Mouse (Mus musculus) right cerebral cortex, postnatal 25 days (tissue): ENCODE measurements around the gene Cmss1.

ENCODE experiments used
- DNase-seq: peaks from one replicate; pipeline ENCODE4 v3.0.0; 2022

Gene Cmss1

DNA sequence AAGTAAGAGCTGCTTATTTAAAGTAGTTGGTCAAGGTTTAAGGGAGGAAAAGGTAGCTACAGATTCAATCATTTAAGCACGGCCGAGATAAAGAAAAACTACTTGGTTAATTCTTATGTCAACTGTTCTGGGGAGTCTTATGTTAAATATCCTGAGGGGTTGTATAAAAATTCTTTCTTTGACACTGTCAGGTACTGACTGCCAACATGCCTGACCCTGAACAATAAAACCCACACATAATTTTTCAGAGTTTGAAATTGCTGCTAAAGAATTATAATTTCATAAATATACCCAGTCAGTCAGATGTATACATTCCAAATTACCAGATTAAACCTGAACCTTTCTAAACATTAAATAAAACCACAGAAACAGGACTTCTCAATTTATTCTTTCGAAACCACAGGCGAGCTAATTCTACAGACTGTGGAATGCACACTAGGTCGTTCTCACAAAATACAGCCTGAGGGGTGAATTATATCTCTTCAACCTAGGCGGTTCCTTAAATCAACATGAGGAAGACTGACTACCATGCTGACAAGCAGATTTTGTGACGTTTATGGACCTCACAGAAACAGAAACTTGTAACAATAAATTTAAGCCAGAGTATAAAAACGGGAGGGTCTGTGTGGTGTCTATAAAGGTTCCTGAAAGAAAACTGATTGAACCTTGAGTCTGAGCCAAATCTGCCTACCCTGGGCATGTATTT, 223.2 kb downstream of the Cmss1 start:
- DNase-seq: no peak

DNA sequence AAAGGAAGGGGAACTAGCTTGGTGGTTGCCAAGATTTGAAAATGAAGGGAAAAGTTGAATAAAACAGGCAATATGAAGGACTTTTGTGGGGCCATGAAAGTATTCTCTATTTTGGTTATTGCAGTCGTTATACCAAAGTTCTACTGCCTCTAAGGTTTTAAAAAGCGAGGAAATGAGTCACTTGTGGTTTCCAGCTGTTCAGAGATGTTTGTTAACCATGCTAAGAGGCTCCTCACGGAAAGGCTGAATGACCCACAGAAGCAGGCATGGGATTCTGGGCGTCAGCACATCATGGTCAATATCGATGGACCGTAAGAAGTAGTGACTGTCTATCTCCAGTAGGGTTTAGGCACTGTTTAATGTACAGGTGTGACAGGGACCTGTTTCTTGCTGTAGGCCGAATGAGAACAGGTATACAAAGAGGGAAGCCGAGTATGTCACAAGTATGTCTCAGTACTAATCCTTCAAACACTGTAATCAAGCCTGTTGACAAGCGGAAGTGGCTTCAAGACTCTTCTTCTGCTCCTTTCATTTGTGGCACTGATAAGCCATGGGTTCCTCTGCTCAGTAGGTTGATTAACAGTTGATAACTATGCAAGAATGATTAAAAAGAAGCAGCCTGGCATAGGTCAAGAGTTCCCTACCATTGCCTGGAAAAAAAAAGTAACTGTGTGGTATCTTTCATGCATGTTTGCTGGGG, 227.9 kb downstream of the Cmss1 start:
- DNase-seq: no peak

DNA sequence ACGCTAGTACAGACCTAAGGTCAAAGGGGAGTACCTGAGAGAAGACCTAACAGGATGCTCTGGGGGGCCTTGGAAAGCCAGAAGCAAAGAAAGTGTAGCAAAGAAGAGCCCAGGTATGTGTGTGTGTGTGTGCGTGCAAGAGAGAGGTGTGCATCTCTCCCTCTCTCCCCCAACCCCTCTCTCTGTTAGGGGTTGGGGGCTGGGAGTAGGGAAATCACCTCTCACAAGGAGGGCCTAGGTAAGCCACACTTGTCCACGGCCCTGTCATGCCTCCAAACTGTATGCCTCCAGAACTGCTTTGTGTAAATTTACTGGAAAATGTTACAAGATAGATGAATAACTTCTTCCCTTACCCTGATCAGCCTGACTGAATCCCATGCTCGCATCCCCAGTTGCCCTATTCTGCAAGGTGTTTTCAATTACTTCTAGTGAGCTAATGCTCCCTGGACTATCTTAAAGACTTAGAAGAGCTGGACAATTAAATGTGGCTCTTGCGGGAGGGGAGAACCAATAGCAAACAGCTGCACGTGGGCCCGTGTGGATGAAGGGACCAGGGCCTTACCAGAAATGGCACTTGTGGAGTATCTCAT, 231.3 kb downstream of the Cmss1 start:
- DNase-seq: no peak

DNA sequence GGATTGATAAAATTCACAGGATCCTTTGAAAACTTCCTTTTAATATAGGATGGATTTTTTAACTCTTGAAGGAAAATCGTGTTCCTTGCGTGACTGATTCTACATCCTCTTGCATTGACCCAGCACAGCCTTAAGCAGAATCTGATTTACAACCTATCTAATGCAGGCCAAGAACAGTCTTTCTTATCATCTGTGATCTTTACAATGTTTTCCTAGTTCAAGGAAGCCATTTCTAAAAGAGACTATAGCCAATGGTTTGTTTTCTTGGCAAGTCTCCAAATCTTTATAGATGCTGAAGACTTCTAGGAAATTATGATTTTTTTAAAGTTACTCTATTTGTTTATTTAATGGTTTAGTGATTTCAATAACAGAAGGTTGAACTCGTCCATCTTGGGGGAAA, 234.5 kb downstream of the Cmss1 start:
- no peak for DNase-seq

DNA sequence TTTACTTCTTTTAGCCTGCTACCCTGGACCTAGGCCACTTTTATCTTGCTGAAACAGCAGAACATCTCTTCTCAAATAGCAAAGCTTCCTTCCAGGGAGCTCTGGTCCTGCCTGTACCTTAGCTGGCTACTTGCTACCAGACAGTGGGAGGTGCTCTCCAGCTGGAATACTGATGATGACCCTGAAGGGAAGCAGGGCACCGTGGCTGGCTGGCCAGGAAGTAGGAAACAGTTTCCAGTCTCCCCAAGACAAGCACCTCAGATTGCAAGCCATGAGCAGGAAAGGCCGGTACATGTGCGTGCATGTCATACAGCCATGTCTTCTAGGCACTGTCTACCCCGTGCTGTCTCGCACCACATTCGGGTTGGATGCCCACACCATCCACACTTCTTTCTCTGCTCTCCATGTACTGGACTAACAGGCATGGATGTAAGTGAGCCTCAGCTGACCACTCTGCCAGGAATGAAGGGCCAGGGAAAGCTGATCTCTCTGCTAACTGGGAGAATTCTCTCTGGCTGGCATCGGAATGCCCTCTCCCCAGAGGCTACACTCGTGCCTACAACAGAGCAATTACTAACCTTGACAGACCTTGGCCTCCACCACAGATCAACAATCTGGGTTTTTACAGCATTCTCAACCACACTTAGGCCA, 236.7 kb downstream of the Cmss1 start:
- DNase-seq: no peak

DNA sequence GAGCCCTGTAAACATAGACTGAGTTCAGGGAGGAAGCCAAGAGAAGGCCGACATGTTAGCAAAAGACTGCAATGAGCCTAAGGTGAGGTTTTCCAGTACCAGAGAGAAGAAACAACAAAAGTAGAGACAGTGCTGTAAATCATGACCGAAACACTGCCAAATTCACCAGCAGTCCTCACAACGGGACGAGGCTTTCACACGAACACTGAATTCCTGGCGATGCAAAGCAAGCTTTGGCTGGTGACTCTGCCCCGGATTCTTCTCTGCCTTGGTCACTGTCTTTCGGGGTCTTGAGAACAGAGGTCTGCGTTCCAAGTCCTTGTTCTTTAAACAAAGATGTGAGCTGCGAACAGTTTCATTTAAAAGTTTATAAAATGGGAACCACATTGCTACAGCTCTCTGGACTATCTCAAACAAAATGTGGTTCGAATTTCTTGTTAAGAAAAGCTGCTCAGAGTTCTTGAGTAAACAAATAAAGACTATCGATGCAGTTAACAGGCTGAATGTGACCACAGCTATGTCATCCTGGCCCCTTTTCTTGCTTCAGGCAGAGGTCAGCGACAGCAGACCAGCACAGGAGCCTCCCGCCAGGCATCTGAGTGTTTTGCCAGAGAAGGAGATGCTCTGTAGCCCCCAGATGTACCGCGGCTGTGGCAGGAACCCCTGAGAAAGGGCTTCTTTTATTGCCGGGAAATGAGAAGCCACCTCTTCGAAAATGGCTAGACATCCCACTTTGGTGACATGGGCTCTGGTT, 239.5 kb downstream of the Cmss1 start:
- DNase-seq: no peak

DNA sequence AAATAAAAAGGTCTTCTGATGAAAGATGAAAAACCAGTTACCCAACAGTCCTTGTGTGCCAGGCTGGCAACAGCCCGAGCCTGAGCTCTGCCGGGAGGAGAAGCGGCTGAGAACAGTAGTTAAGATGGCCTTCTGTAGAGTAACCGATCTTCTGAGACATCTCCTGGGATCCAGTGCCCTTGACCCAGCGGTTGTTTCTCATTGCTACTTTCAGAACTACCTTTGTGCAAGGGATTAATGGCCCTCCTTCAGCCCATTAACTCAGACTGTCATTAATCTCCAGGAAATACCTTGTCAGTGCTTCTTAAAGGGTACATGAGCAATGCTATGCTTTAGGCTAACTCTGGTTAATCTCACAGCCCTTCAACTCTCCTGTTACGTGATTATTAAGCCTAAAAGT, 240.5 kb downstream of the Cmss1 start:
- DNase-seq: no peak

DNA sequence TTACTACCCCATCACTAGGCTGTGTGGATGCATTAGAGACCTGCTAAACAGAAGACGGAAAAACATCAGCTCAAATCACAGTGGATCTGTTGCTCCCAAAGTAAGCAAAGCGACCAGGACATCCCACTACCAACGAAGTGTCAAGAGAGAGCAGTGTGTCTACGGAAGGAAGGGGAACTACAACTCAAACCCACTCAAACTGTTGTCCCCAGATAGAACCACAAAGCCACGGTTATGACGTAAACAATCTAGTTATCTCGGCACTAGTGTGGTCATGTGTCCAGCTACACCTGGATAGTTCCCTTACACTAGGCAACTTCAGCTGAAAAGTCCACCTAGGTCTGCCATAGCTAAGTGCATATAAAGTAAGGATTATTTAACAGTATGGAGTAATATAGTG, 242.2 kb downstream of the Cmss1 start:
- no peak for DNase-seq

DNA sequence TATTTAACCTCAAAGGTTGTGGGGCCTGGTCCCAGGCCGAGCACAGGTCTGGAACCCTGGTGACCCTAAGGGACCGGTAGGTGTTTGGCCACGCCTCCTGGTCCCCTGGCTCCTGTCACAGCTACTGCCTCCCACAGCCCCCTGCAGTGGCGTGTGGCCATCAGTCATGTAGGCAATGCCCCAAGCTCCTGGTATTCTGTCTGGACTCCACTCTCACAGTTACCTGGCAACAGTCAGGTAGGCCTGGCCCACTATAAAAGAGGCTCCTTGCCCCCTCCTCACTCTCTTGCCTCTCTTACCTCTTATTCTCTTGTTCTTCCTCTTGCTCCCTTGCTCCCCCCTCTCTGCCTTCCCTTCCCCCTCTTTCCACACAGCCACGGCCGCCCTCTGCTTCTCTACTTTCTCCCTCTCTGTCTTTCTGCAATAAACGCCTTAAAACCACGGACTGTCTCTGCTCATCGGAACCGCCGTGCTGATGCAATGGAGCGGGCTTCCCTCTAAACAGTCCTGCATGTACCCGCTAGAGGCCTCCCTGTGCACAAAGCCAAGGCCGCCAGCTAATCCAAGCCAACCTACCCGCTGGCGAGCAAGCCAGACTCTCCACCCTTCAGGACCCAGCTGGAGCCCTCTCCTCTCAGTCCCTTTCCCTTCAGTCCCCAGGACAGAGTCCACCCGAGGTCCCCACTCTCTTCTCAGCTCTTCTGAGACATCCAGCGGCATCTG, 243.8 kb downstream of the Cmss1 start:
- DNase-seq: peak; percentile 56

DNA sequence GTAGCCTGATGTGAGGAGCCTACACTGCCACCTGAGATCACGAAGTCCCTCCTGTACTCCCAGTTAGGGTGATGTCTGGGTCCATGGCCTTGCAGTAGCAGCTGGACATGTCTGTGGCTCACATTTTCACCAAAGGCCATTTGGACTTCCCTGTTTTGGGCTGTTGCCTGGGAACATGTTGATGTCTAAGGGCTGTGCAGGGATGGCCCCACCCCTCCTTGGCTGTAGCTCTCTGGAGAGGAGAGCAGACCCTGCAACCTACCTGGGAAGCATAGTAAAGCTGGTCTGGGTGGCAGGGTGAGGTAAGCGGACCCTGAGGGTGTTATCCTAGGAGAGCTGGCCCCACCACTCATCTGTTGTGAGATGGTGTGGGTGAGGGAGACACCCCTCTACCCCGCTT, 245.9 kb downstream of the Cmss1 start:
- no peak for DNase-seq

DNA sequence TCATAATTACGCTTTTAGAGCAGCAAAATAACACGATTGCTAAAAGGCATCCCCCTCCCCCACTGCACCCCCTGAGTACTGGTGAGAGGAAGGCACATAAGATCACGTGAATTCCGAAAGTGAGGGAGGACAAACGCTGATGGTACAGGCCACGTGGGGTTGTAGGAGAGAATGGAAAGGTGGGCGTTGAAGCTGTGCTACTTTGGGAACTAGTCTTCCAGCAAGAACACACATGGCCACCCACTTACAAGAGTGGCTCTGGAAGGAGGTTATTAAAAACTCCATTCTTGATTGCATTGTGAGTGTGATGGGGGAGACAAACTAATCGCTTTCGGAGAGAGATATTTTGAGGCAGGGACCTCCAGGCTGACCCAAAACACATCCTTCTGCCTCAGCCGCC, 247.4 kb downstream of the Cmss1 start:
- peak; percentile 27 for DNase-seq

DNA sequence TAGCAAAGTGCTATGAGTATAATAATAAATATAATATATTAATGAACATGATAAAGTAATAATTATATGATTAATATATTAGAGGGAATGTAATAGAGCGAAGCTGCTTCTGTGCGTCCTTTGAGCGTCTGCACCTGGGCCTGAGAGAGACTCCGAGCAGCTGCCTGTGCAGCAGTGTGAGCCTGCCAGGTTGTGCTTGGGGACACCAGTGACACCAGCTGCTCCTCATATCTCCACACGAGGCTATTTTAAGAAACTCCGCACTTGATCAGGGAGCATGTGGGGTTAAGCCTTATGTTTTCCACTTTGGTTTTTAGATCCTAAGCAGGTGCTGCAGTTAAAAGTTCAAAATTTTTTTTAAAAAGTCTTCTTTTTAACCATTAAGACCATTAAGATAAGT, 249.7 kb downstream of the Cmss1 start:
- DNase-seq: no peak

DNA sequence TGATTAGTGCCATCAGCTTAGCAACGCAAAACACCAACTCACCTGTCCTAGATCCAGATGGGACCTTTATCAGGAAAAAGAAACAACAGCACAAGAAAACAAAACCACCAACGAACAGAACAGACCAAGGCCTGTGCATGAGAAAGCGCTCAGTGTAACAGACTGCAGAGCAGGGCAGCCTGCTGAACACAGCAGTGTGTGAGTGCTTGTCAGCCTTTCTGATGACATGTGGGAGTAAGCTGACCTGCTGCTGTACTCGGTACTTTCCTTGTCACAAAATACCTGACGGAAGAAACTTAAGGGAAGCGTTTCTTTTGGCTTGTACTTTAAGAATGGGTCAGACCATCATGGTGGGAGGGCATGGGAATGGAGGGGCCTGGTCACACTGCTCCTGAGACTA, 250.2 kb downstream of the Cmss1 start:
- DNase-seq: no peak

DNA sequence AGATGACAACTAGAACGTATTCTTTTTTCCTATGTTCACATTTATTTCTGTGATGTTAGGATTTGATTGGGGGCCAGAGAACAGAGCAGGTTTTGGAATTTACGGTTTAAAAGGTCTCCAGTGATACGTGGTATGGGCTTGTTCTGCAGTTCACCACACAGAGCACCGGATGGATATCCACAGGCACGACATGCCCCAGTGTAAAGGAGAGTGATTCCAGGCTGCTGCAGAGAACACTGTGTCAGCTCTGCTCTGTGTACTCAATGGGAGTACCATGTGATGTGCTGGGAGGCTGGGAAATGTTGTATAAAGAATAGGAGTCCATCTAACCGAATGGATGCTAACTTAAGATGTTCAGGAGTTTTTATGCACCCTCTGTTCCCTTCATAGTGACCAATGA, 252.7 kb downstream of the Cmss1 start:
- DNase-seq: no peak

DNA sequence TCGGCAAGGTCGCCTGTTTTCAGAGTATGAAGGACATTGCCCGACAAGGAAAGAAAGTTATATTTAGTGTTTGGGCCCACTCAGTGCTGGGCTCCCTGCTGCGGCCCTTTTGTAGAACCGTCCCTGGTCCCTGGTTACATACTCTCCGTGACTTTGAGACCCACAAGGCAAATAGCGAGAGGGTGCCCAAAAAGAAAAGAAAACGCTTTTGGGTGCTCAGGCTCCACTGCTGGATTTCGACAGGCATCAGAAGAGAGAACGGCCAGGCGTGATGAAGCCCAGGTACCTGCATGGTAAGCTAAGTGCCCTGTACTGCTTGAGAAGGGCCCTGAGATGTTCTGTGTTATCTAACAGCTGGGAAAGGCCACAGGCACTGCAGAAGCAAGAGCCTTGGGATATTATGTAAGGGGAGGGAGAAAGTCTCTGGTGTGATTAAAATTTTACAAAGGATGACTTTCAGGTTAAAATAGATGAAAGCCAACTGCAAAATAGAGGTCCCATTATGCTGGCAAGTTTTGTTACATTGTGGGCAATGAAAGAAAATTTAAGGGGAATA, 253.4 kb downstream of the Cmss1 start:
- DNase-seq: no peak

DNA sequence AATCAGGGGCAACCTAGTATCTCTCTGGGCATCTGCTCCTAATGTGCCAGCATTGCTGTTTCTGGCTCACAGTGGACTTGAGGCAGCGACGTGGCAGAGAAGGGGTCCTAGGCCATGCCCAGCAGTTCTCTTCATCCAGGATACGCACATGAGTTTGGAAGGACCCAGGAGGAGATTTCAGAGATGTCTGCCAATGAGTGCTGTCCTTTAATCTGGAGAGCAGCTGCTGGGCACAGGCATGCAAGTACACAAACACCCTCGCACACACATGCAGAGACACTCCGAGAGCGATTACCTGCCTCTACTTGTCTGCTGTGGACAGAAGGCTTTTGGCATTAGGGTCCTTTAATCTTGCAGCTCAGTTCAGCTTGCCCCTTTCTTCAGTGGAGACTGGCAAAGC, 253.9 kb downstream of the Cmss1 start, which contains the start of gene Filip1l:
Gene Filip1l (plus strand): TSS at position 343 of the 400 bp plus-strand sequence.
- no peak for DNase-seq

DNA sequence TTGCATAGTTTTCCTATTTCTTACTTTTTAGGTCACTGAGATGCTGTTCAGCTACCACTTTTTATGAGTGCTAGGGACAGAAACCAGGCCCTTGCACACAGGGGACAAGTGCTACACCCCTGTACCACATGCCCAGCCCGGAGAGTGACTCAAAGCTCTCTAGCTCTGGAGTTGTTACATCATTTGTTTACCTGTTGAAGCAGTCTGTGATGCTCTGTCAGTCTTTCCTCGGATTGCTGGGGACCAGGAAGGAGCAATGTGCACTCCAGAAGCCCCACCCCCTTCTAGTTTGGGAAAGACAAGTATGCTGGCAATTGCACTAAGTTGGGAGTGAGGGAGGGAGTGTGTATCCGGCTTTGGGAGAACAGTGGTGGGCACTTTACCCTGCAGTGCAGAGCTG, 257.0 kb downstream of the Cmss1 start:
- no peak for DNase-seq

DNA sequence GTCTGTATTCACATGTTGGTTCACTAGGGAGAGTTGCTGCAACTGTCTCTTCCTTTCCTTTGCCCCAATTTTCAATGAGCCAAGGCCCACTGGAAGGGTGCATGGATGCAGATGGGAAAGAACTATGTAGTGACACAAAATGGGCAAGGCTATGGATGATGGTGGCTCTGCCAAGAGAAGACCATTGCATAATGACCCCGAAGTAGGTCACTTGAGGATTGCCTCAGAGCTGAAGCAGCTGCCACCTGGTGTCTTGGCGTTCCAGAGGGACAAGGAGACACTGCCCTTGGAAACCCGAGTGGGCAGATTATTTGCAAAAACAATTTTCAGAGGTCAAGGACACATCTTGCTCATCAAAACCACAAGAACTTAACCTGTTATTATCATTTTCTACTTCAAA, 257.6 kb downstream of the Cmss1 start:
- DNase-seq: no peak

DNA sequence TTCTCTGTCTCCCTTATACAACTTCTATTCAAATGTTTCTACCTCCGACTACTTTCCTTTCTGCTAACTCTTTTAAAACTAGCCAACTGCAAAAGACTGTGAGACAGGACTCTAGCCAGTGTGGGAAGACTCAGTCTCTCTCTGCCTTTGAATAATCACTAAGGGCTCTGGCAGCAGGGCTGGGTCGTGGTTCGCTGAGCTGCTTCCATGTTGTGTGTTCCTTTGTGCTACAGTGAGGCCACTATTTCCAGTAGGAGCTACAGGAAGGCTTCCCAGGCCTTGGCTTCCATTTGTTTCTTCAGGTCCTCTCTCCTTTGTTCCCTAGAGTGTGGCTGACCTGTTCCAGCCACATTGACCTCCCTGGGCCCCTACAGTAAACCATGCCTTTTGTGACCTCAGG, 260.4 kb downstream of the Cmss1 start:
- no peak for DNase-seq

DNA sequence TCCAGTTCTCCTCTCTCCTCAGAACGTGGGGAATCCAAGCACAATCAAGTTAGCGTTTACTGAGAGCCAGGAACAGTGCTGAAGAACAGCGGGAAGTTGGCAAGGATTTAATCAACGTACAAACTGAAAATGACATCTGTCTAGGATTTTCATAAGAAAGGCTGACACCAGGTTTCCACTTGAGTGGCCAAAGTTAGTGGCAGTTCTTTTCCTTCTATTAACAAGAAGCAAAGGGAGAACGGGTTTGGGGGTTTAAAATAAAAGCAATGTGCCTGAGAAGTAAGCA, 266.1 kb downstream of the Cmss1 start:
- DNase-seq: no peak

DNA sequence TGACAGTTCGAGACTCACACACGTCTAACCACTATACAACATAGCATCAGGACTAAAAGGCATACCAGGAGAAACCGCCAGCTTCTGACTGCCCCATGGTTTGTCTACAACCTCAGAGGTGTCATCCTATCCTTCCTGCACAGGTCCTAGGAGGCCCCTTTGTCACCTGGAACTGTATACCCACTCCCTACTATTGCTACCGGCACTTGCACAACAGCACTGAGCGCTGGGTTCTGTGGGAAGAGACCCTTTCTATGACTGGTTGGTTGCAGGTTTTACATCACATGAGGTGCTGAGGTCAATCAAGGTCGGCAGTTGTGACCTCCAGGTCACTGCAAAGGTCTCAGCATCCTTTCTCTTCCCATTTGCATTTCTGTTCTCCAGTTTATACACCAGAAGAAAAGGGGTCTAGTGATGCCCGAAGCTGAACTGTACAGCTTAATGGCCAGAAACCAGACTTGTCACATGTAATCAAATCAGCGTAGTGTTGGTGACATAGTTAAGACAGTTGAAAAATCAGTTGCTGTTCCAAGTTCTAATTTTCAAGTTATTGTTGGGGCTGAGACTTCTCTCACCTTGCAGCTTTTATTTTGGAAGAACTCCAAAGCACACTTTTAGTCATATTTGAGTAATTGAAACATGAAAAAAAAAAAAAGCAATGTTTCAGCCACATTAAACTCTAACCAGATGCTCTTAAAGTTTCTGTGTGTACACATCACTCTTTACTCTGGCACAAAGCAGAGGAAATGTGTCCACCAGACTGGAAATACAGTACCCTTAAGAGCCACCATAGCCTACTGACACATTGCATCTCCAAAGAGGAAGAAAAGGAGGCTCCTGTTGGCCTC, 266.7 kb downstream of the Cmss1 start:
- DNase-seq: no peak
